Mouse (Mus musculus) cerebellum, postnatal 14 days (tissue): ENCODE results near the gene Pkdcc.

Experiments used
- DNase-seq, 2 experiments: peaks; one replicate each; pipeline ENCODE4 v3.0.0; 2021; ENCODE audit warnings: mixed read lengths in 2 of 2

Gene Pkdcc

DNA sequence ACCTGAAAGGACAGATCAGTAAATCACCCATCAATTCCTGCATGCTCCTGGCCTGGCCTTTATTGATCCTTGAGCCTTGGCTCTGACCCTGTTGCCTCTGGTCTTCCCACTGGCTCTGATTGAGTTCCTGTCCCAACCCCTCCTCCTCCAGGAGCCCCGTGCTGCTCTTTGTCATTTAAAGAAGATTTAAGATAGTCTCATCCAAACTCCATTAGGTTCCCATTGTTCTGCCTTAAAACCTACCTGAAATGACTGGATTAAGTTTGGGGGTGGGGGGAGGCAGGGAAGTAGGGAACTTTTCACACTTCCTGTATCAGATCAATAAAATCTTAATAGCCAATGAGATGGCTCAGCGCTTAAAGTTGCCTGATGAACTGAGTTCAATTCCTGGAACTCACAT is 33.4 kb downstream of the Pkdcc start:
- no peak for DNase-seq

DNA sequence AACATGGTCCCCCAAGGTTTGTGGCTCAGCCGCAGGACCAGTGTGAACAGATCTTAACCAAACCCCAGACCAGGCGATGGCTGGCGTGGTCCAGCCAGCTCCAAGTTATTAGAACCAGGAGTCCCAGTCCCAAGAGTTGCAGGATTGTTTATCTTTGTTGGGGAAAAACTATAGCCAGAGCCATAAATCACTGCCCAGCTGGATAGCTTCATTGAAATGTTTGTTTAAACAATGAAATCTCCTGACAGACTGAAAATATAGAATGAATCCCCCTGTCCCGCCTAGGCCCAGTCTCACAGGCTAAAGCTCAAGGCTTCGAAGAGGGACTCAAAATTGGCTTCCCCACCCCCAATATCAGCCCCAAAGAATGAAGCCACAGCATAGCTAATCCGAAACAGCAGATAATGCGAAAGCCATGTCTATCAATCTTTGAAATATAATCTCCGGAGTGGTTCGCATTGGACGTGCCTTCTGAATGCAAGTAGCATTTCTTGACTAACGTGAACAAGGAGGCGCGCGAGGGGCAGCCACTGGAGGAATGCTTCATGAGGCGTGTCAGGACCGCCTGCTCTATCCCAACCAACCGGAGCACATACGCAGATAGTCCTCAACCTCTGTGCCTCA is 35.9 kb downstream of the Pkdcc start:
- no peak for DNase-seq

DNA sequence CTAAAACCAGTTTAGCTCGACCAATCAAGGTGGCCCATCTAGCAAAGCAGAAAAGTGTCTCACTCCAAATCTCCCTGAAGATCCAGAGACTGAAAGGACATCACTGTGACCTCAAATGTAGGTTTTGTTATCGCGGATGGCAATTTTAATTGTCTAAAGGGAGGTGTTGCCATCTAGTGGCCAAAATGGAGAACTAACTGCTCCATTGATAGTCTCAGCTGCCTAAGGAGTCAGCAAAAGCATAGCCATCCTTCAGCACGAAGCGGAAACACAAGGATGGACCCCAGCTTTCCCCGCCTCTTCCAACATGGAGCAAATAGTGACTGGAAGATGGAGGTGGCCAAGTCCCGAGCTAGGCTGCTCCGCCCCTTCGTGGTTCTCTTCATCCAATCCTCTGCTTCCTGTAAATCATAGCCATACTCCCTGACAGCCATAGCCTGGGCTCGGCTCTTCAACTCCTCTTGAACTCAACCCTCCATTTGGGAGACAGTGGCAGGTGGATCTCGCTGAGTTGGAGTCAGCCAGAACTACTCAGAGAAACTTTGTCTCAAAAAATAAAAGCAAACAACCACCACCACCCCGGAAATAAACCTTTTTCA is 38.1 kb downstream of the Pkdcc start:
- peak; percentile 70 to 74 for DNase-seq

DNA sequence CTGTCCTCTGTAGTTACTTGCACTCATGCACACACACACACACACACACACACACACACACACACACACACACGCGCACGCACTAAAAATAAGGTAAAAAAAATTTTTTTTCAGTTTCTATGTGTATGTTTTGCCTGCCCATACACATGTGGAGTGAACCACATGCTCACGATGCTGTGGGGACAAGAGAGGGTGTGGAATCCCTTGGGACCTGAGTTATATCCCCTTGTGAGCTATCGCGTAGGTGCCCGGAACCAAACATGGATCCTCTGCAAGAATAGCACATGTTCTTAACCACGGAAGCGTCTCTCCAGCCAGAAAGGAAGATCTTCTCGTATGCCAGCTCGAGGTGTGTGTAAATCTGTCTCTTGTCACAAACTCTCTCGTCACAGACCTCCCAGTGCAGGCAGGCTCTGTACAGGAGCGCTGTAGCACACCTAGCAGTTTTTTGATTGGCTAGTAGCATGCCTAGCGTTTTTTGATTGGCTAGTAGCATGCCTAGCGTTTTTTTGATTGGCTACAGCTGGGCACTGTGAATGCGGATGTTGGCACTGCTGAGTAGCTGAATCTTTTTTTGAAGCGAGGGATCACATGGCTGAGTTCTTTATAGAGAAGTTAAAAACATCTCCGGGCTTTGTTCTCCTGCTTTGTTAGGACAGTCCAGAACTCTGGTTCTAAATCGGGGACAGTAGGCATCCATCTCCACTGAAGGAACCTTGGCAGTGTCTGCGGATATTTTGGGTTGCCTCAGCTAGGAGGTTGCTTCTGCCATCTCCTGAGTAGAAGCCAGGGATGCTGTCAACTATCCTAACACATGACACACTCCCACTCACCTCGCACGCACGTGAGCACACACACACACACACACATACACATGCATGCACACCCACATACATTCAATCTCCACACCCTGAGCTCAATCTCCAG is 52.4 kb downstream of the Pkdcc start:
- peak; percentile 73 to 79 for DNase-seq

DNA sequence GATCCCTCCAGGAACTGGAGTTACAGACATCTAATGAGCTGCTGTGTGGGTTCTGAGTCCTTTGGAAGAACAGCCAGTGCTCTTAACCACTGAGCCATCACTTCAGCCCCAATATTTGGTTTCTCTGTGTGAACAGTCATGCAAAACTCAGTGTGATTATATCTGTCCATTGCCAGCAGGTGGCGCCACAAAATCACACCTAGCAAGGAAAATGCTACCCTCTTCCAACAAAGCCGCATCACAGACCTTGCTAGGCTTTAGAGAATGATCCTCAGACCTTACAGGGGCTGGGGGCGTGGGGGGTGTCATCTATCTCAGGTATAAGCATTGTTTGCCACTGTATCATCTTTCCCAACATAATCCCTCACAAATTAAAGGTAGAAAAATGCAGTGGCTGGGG is 56.4 kb downstream of the Pkdcc start:
- DNase-seq = peak; percentile 89 to 94

DNA sequence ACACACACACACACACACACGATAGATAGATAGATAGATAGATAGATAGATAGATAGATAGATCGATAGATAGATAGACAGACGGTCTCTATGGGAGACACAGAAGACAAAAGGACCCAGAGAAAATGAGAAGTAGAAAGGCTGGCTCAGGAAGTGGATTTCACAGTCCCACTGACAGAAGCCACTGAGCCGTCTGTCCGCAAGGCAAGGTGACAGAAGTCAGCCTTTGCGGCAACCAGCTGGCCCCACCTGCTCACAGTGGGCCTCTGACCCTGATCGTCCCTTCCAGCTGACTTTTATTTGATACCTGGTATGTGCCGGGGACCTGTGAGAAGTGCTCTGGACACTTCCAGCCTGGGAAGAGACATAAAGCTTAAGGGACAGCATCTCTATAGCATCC is 57.5 kb downstream of the Pkdcc start:
- DNase-seq = no peak

DNA sequence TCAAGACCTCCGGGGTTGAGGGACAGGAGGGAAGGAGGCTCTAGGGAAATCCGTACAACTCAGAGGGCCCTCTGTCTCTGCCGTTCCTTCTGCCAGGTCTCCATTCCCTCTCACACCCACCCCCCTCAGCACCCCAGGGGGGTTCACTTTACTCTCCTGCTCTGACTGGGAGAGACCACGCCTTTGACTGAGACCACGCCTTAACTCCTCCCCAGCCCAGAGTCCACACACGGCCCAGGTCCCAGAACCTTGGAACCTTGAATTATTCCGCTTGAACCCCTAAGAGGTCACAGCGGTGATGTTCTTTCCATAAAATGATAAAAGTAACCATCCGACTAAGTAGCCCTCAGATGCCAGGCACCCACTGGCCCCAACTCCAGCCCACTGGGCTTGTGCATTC is 58.5 kb downstream of the Pkdcc start:
- DNase-seq = no peak

DNA sequence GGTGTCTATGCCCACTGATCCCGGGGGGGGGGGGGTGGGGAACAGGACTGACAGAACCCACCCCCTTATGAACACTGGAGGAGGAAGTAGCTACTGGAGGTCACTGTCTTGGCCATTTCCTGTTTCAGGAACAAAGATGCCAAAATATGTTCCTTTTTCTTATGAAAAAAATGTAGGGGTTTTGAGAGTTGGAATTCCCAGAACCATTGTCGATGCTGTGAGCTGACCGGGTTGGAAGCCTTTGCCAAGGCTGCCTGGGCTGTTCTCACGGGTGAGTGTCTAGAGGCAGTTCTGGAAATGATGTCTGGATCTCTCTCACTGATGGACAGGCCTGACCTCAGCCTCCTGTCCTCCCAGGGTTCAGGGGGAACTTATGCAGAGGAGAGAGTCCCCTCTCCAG is 59.0 kb downstream of the Pkdcc start:
- no peak for DNase-seq
